Mouse (Mus musculus): ENCODE data around the gene Gm45902. TPM values are rescaled to one million over a fixed set of nuclear protein-coding genes. Genes with fewer than 3 reads are reported as not detected.
A peak's percentile ranks its signal among the peaks of the same experiment; 100 is the strongest.

Gene Gm45902
- polyA plus RNA-seq (2014; fragmentation: Nextera tagmentation; extraction: Ambion mirVana) = 4.4 and 5.5 TPM in 2 replicates

GRCm38 (mm10) chr2:3512552-3513454 lies at the start of gene Gm45902, which contains the start of the genes Hspa14 and Cdnf:
Gm45902 (minus strand) TSS chr2:3512790.
Hspa14 (minus strand) TSS chr2:3512814.
Cdnf (plus strand) TSS chr2:3513030.
- Histone ChIP-seq H3K9ac (ENCODE audit: low read depth, low read length) (peak within 1 kb of the TSS; percentile 88), H3K36me3 (ENCODE audit: control insufficient read depth, insufficient read depth, low read length) (peaks cover 2% of the 10 kb centered on the region; the same call in 1 of the 2 replicates), H3K9me3 (replicated peaks; ENCODE audit: control insufficient read depth, low read length) (no peaks in the 10 kb centered on the region), H3K27ac (ENCODE audit: low read depth, low read length) (peak within 1 kb of the TSS; percentile 72), H3K4me1 (ENCODE audit: control insufficient read depth, insufficient read depth, low read length) (peaks cover 5% of the 10 kb centered on the region), H3K27me3 (ENCODE audit: control insufficient read depth, insufficient read depth, low read length) (no peaks in the 10 kb centered on the region), H3K4me3 (ENCODE audit: low read depth, low read length) (peak within 1 kb of the TSS; percentile 81), H3K4me2 (peak within 1 kb of the TSS; percentile 74)
- under 1% methylated on average over 60 of the region's 60 CpGs for WGBS (ENCODE audit: insufficient replicate concordance)
- peak; percentile 100 for ATAC-seq (replicated peaks; ENCODE audit: insufficient number of reproducible peaks, low FRiP score, low TSS enrichment)

GRCm38 (mm10) chr2:3546588-3546987 lies 34.0 kb upstream of the Gm45902 start:
- no peak for ATAC-seq (replicated peaks; ENCODE audit: insufficient number of reproducible peaks, low FRiP score, low TSS enrichment)
- no peak overlapping the region for H3K4me2 ChIP-seq
- WGBS (ENCODE audit: insufficient replicate concordance) = 8% methylated on average over 4 of the region's 4 CpGs
- no peak overlapping the region for H3K27ac ChIP-seq (ENCODE audit: low read depth, low read length)
- no peaks in the 10 kb centered on the region for H3K36me3 ChIP-seq (ENCODE audit: control insufficient read depth, insufficient read depth, low read length)
- no peaks in the 10 kb centered on the region for H3K9me3 ChIP-seq (replicated peaks; ENCODE audit: control insufficient read depth, low read length)
- H3K4me1 ChIP-seq (ENCODE audit: control insufficient read depth, insufficient read depth, low read length) = no peaks in the 10 kb centered on the region
- no peak overlapping the region for H3K4me3 ChIP-seq (ENCODE audit: low read depth, low read length)
- no peak overlapping the region for H3K9ac ChIP-seq (ENCODE audit: low read depth, low read length)
- no peaks in the 10 kb centered on the region for H3K27me3 ChIP-seq (ENCODE audit: control insufficient read depth, insufficient read depth, low read length)

- Histone ChIP-seq H3K4me2 (no peak overlapping the region), H3K36me3 (ENCODE audit: control insufficient read depth, insufficient read depth, low read length) (no peaks in the 10 kb centered on the region), H3K9me3 (replicated peaks; ENCODE audit: control insufficient read depth, low read length) (no peaks in the 10 kb centered on the region), H3K4me3 (ENCODE audit: low read depth, low read length) (no peak overlapping the region), H3K27me3 (ENCODE audit: control insufficient read depth, insufficient read depth, low read length) (no peaks in the 10 kb centered on the region), H3K4me1 (ENCODE audit: control insufficient read depth, insufficient read depth, low read length) (no peaks in the 10 kb centered on the region), H3K9ac (ENCODE audit: low read depth, low read length) (no peak overlapping the region), H3K27ac (ENCODE audit: low read depth, low read length) (no peak overlapping the region)
- WGBS (ENCODE audit: insufficient replicate concordance) = 48% methylated on average over 2 of the region's 2 CpGs
- ATAC-seq (replicated peaks; ENCODE audit: insufficient number of reproducible peaks, low FRiP score, low TSS enrichment) = no peak
Observed at GRCm38 (mm10) chr2:3546055-3546454, 33.5 kb upstream of the Gm45902 start.

GRCm38 (mm10) chr2:3541307-3542079 lies 28.9 kb upstream of the Gm45902 start:
- Histone ChIP-seq H3K36me3 (ENCODE audit: control insufficient read depth, insufficient read depth, low read length) (no peaks in the 10 kb centered on the region), H3K27ac (ENCODE audit: low read depth, low read length) (no peak overlapping the region), H3K4me3 (ENCODE audit: low read depth, low read length) (no peak overlapping the region), H3K4me2 (no peak overlapping the region), H3K27me3 (ENCODE audit: control insufficient read depth, insufficient read depth, low read length) (no peaks in the 10 kb centered on the region), H3K9ac (ENCODE audit: low read depth, low read length) (no peak overlapping the region), H3K4me1 (ENCODE audit: control insufficient read depth, insufficient read depth, low read length) (no peaks in the 10 kb centered on the region), H3K9me3 (replicated peaks; ENCODE audit: control insufficient read depth, low read length) (no peaks in the 10 kb centered on the region)
- 64% methylated on average over 9 of the region's 9 CpGs for WGBS (ENCODE audit: insufficient replicate concordance)
- ATAC-seq (replicated peaks; ENCODE audit: insufficient number of reproducible peaks, low FRiP score, low TSS enrichment) = no peak

- H3K9me3 ChIP-seq (replicated peaks; ENCODE audit: control insufficient read depth, low read length) = no peaks in the 10 kb centered on the region
- no peaks in the 10 kb centered on the region for H3K27me3 ChIP-seq (ENCODE audit: control insufficient read depth, insufficient read depth, low read length)
- H3K36me3 ChIP-seq (ENCODE audit: control insufficient read depth, insufficient read depth, low read length) = no peaks in the 10 kb centered on the region
- no peaks in the 10 kb centered on the region for H3K4me1 ChIP-seq (ENCODE audit: control insufficient read depth, insufficient read depth, low read length)
- no peak overlapping the region for H3K9ac ChIP-seq (ENCODE audit: low read depth, low read length)
- 76% methylated on average over 6 of the region's 6 CpGs for WGBS (ENCODE audit: insufficient replicate concordance)
- H3K4me3 ChIP-seq (ENCODE audit: low read depth, low read length) = no peak overlapping the region
- H3K27ac ChIP-seq (ENCODE audit: low read depth, low read length) = no peak overlapping the region
- no peak overlapping the region for H3K4me2 ChIP-seq
- ATAC-seq (replicated peaks; ENCODE audit: insufficient number of reproducible peaks, low FRiP score, low TSS enrichment) = no peak
Observed at GRCm38 (mm10) chr2:3526288-3526687, 13.7 kb upstream of the Gm45902 start.

GRCm38 (mm10) chr2:3522558-3522957 lies 10.0 kb upstream of the Gm45902 start:
- ATAC-seq (replicated peaks; ENCODE audit: insufficient number of reproducible peaks, low FRiP score, low TSS enrichment) = no peak
- H3K27me3 ChIP-seq (ENCODE audit: control insufficient read depth, insufficient read depth, low read length) = no peaks in the 10 kb centered on the region
- H3K4me2 ChIP-seq = no peak overlapping the region
- H3K9ac ChIP-seq (ENCODE audit: low read depth, low read length) = no peak overlapping the region
- no peaks in the 10 kb centered on the region for H3K4me1 ChIP-seq (ENCODE audit: control insufficient read depth, insufficient read depth, low read length)
- no peak overlapping the region for H3K4me3 ChIP-seq (ENCODE audit: low read depth, low read length)
- H3K9me3 ChIP-seq (replicated peaks; ENCODE audit: control insufficient read depth, low read length) = no peaks in the 10 kb centered on the region
- no peak overlapping the region for H3K27ac ChIP-seq (ENCODE audit: low read depth, low read length)
- H3K36me3 ChIP-seq (ENCODE audit: control insufficient read depth, insufficient read depth, low read length) = no peaks in the 10 kb centered on the region
- WGBS (ENCODE audit: insufficient replicate concordance) = 79% methylated on average over 4 of the region's 4 CpGs

GRCm38 (mm10) chr2:3512076-3512475 lies 514 bp downstream of the Gm45902 start:
- ATAC-seq (replicated peaks; ENCODE audit: insufficient number of reproducible peaks, low FRiP score, low TSS enrichment) = peak; percentile 0
- peak overlapping the region; percentile 72 for H3K27ac ChIP-seq (ENCODE audit: low read depth, low read length)

GRCm38 (mm10) chr2:3500886-3501285 lies 11.7 kb downstream of the Gm45902 start:
- Histone ChIP-seq H3K27me3 (ENCODE audit: control insufficient read depth, insufficient read depth, low read length) (no peaks in the 10 kb centered on the region), H3K9ac (ENCODE audit: low read depth, low read length) (no peak overlapping the region), H3K4me2 (no peak overlapping the region), H3K9me3 (replicated peaks; ENCODE audit: control insufficient read depth, low read length) (no peaks in the 10 kb centered on the region), H3K4me1 (ENCODE audit: control insufficient read depth, insufficient read depth, low read length) (no peaks in the 10 kb centered on the region), H3K36me3 (ENCODE audit: control insufficient read depth, insufficient read depth, low read length) (peaks cover 15% of the 10 kb centered on the region), H3K4me3 (ENCODE audit: low read depth, low read length) (no peak overlapping the region), H3K27ac (ENCODE audit: low read depth, low read length) (no peak overlapping the region)
- 96% methylated on average over 5 of the region's 5 CpGs for WGBS (ENCODE audit: insufficient replicate concordance)
- no peak for ATAC-seq (replicated peaks; ENCODE audit: insufficient number of reproducible peaks, low FRiP score, low TSS enrichment)

More at GRCm38 (mm10) chr2:3512076-3512475, 514 bp downstream of the Gm45902 start:
- peak overlapping the region; percentile 81 for H3K4me3 ChIP-seq (ENCODE audit: low read depth, low read length)
- peaks cover 3% of the 10 kb centered on the region; the same call in 1 of the 2 replicates for H3K36me3 ChIP-seq (ENCODE audit: control insufficient read depth, insufficient read depth, low read length)
- H3K9ac ChIP-seq (ENCODE audit: low read depth, low read length) = peak overlapping the region; percentile 87
- H3K27me3 ChIP-seq (ENCODE audit: control insufficient read depth, insufficient read depth, low read length) = no peaks in the 10 kb centered on the region
- peak overlapping the region; percentile 74 for H3K4me2 ChIP-seq
- H3K4me1 ChIP-seq (ENCODE audit: control insufficient read depth, insufficient read depth, low read length) = peaks cover 5% of the 10 kb centered on the region
- WGBS (ENCODE audit: insufficient replicate concordance) = under 1% methylated on average over 15 of the region's 15 CpGs
- H3K9me3 ChIP-seq (replicated peaks; ENCODE audit: control insufficient read depth, low read length) = no peaks in the 10 kb centered on the region

Data from heart, embryonic 11.5 days (tissue).